Mouse (Mus musculus): ENCODE data around the gene Sugct.
"Not testable (repeated sequence)": the region's sequence is repeated elsewhere in the genome, so short reads cannot be mapped to it uniquely, and the experiment has no call there.

Gene Sugct

DNA sequence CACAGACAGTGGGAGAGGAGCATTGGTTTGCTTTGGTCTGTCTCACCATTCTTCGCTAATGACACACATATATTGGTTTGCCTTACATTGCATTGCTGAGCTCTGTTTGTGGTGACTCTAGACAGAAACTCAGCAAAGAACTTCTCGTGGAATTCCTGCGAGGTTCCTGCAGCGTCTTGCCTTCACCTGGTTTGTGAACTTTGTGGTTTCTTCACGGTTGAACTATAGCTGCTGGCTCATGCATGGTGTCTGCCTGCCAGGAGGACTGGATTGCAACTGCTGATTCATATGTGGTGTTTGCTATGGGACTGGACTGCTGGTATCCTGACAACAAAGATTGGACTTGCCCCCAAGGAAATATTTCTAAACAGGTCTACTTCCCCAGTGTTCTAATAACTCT is 91.6 kb downstream of the Sugct start:
- no peak for DNase-seq

DNA sequence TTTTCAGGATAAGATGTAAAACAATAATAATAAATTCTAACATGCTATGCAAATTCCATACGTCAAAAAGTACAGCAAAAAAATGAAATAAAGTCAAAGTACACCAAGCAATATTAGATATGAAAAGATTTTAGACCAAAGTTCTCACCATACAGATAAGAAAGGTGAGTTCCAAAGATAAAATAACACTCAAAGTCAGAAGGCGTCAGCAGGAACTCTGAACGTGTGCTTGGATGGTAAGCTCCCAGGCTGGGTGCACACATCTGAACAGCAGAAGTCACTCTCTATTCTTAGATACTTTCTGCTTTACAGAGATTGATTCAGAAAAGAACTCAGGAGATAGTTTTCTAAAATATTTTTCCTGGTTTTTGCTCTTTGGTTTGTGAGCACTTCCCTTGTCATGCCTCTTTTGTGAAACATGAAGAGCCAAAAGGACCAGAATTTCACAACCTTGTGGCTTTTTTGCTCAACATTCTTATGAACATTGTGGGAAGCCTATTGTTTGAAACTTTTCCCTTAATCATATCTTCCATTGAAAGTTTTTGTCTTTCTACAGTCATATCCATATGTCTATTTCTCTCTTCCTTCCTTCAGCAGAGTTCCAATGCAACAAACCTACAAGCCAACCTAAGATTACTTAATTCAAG is 110.0 kb downstream of the Sugct start:
- no peak for DNase-seq

DNA sequence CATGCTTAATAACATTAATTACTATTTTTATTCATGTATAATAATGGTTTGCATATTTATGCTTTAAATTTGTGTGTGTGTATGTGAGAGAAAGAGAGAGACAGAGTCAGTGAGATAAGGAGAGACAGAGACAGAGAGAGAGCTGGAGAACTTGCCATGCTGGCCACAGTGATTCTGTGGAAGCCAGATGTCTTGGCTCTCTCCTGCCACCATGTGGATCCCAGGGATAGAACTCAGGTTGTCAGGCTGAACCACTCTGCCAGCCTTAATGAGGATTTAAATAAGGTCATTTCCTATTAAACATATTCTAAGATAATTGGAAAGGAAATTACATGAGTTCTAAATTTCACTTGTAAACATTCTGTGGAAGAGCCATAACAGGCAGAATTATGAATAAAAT is 110.5 kb downstream of the Sugct start:
- DNase-seq = no peak

DNA sequence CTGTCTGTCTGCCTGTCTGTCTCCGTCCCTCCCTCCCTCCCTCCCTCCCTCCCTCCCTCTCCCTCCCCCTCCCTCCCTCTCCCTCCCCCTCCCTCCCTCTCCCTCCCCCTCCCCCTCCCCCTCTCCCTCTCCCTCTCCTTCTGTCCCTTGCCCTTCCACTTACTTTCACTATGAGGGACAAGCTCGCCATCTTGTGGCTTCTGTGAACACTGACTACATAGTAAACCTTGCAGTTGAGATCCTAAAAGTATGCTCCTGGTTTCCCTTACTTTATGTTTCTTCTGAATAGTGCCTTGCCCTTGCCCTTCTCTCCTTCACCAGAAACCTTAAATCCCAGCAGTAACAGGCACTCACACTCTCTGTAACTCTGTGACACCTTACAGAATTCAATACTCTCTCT is 113.7 kb downstream of the Sugct start:
- DNase-seq = peak; percentile 10

DNA sequence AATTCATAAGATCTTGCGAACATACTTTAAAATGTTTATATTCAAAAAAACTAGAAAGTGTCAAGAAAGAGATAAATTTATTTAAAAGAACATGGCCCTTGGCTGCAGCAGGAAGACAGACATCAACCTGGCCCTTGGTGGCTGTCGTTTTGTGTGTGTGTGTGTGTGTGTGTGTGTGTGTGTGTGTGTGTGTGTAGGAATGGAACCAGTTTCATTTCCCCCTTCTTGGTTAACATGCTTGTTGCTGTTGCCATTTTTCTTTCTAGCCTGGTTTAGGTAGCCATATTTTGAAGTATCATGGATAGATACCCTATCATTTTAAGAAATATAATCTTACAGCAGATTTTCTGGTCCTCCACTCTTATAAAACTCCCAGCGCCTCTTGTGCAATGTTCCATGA is 136.0 kb downstream of the Sugct start:
- DNase-seq = no peak

DNA sequence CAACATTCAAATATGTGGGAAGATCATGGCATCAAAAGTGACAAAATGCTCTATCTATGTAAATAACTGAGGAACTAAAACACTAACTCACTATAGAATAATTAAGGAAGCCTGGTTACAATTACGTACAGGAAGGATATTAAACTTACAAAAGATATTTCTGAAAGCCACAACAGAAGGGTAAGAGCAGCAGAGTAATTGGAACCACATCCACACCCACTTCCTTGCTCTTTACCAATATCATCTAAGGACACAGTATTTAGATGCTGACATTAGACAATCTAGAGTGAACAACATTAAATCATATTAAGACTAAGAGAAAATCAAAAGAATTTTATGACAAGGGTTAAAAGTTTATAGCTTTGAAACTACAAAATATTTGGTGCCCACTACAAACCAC is 159.0 kb downstream of the Sugct start:
- no peak for DNase-seq

DNA sequence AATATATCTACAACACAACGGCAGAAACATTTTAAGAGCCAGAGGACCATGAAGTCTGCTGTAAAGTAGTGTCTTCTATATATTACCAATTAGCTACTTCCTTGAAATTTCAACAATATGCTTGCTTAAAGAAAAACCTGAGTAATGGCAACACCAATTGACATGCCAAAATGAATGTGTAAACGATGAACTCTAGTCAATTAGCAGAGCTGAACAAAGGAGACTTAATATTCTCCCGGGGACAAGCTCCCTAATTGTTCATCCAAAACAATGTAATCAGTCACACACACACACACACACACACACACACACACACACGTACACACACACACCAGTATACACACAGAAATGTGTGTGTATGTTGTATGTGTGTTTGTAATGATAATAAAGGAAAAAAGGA is 160.5 kb downstream of the Sugct start:
- no peak for DNase-seq

DNA sequence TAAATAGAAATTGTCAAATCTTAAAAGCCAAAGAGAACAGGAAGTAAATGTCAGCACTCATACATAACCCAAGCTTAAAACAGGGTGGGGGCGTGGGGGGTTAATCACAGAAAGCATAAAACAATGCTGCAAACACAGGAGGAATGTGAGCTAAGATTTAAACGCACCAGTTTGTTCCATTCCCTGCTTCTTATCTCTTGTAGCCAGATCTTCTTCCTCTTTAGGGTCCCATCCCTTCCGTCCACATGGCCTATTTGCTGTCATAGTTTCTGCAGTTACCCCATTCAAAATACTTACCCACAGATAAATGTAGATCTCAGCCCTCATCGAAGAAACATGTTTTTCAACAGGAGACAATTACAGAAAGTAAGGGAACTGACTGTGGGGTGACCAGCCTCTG is 160.9 kb downstream of the Sugct start:
- no peak for DNase-seq

DNA sequence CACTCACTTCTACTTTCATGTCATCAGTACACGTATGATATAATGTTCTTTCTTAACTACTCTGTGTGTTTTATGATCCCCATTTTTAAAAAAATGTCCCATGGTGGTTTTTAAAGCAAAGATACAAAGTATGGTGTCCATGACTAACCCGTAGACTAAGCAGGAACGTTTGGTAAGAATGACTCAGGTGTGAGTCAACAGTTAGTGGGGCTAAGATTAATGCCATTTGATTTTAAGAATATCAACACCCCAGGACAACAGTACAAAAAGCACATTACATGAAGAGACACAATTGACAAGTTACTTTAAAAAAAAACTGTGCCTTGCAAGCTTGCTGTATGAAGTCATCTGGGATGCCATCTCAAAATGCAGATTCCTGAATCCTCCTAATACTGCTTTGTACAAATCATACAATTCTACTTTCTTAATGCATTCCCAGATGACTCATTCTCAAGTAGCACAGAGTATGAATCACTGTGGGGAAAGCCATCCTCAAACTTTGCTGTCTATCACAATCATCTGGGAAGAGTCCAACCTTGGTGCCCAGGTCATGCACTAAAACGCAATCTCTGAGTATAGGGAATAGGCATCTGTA is 184.1 kb downstream of the Sugct start:
- DNase-seq = no peak

DNA sequence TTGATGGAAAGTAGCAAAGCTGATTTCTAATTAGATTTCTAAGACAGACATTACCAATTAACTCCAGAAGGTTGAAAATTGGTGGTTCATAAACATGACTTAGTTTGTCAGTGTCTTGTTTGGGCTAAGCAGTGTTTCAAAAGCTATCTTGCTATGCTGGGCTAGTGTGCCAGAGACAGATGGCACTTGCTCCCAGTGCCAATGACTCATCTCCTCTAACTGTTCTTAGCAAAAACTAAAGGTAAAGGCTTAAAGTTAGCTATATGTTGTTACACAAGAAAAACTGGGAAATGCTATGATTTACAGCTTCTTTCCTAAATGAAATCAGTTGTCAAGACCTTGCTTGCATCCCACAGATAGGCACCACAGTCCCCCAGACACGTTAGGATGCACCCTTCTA is 200.4 kb downstream of the Sugct start:
- no peak for DNase-seq

DNA sequence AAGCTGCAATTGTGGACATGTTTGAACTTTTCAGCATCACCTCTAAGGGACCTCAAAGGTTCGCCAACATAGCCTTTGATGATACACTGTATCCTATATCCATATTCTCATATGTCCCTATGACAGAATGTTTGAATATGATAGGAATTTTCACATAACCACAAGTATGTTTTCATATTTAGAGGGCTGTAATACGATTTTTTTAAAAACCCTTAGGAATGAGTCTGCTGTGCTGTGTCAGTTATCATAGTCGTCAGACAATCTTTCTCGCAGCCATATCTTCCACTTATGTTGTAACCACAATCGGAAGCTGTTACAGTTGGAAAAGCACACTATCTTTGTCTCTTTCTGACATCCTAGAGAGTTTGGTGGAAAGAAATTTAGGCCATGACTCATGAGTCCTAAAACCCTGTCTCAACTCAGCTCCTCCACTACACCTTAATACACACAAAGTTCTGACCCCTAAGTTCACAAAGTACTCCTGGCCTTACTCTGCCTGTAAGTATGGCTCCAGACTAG is 201.2 kb downstream of the Sugct start:
- DNase-seq = no peak

DNA sequence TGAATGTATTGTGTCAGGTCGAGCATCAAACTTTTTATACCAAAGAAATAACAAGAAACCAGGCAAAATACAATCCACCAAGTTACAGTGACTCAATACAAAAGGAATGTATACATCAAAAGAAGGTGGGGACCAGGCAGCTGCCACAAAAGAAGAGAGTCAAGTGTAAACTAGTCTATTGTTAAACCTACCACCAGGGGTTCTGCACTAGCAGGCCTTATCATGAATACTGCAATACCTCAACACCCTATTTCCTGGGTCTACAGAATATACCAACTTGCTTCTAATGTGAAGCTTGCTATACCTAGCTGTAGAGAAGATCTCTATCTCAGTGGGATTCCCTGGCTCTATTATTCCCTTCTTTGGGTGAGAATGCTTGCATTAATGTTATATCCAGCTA is 237.4 kb downstream of the Sugct start:
- not testable (repeated sequence) for DNase-seq

DNA sequence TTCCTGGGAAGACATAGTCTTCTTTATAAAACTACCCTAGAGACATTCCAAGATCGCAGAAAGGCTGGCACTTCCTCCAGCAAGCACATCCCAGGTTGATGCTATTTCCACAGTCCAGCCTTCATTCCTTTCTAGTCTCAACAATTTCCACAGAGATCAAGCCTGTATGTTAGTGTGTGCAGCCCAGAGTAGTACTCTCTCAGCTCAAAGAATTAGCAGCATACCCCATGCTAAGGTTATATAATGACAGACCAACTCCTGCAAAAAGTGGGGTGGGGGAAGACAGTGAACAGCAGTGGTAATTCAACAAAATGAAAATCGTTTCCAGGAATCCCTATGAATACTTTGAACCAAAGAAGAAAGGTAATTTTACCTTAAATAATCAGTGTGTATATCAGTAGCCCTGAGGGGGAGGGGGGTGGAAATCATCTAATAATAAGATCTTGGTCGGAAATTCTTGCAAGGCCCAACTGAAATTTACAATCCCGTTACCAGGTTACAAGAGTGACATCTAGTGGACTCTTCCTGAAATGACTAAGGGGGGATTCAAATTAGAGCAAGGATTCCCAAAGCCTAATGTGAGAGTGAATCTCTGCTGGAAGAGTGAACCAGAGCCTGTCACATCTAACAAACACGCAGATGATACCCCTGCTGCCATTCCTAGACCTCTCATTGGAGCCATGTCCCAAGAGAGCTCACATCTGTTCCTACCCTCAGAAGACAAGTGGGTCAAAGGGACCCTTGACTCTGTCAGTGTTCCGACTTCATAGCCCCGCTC is 263.0 kb downstream of the Sugct start:
- DNase-seq = peak; percentile 5

DNA sequence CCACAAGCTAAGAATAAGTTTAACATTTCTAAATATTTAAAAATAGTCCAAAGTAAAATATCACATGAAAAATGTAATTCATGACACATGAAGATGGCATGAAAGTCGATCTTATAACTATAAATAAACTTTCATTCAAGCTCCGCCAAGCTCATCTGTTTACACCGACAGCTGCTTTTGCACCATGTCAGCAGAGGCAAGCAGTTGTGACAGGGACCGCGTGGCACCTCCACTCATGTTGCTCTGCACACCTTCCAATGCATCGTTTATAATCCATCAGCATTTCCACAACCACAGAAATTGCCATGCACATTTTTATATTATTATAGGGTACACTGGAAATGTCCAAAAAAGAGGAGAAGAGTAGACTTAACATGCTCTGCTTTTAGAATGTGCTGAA is 273.5 kb downstream of the Sugct start:
- DNase-seq = no peak

DNA sequence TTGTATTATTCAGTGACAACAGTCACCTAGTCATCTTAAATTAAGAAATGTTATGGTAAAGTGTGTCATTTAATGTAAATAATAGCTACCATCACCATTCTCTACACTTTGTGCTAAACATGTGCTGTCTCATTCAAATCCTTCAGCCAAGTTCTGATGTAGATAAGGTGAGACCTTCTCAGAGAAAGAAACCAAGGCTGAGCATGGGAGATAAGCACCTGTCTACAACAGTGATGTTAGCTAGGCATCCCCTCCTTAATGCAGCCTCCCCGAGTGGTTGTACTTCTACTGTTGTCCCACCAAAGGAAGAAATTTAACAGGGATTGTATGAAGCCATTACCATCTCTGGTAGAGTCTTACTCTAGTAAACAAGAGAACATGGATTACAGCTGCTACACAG is 274.8 kb downstream of the Sugct start:
- no peak for DNase-seq

DNA sequence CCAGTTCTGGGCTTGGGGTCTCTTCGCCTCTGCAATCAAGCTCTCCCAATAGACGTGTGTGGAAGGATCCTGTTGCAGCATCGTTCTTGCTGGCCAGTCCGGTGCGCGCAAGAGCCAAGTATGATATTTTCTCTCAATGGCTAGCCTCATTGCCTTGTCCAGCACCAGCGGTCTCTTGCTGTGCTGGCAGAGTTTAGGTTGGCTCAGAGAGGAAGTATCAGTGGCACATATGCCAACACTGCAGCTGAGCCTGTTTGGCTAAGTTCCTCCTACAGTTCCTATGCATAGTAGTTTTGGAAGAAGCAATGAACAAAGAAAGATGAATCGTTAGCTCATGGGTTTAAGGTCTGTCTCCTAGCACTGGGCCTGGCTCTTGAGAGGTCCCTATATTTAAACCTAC is 352.5 kb downstream of the Sugct start:
- no peak for DNase-seq

DNA sequence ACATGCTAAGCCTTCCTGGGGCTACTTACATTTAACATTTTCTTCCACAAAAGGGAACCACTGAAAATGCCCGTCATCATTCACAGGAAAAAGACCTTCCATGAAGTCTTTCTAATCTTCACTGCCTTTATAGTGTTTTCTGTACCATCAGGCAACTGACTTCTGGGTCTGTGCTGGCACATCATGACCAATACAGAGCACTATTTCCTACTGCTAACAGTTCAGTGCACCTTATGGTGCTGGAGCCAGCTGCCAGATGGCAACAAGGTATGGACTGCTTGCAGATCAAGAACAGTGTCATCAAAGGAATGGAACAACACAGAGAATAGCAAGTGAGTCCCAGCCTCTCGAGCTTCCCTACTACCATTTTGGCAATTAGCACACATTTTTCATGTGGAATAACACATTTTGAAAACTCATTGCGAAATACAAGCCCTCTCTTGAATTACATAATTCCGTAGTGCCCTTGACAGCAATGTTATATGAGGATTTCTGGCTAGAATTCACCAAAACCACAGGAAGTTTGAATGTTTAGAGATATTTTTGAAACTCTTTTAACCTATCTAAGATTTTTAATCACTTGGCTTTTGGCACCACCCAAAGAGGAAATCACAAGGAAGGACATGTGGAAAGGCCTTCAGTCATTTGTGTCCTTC is 359.3 kb downstream of the Sugct start:
- no peak for DNase-seq

DNA sequence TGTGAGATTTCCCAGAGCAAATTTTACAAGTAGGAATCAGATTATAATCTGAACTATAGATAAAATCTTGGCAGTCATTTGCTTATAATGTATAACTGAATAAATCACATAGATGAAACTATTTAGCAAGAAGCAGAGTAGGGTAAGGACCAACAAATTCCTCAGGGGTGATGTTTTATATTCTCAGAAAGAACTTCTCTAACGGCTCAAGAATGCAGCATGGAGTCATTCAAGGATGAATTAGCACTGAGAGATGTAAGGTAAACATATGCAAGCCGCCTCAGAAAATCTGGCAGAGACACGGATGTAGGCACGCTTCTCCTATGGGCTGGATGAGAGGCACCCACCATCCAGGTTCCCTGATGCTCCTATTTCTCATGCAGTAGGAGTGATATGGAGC is 368.5 kb downstream of the Sugct start:
- no peak for DNase-seq

DNA sequence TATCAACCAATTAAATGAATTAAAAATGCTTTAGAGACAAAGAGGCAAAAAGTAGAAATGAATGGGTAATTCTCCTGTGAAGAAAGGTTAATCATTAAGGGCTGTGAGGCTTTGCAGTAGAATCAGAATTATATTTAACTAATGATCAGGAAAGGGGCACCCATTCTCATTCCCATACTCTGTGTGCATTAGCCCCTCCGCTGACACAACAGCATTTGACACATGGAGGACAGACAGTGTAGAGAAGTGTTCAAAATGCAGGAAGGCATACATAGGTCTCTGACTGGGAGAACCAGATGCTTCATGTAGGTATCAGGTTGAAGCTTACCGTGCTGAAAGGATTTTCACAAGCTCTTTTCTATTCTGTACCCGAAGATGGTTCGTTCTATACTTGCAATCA is 393.8 kb downstream of the Sugct start:
- DNase-seq = no peak

DNA sequence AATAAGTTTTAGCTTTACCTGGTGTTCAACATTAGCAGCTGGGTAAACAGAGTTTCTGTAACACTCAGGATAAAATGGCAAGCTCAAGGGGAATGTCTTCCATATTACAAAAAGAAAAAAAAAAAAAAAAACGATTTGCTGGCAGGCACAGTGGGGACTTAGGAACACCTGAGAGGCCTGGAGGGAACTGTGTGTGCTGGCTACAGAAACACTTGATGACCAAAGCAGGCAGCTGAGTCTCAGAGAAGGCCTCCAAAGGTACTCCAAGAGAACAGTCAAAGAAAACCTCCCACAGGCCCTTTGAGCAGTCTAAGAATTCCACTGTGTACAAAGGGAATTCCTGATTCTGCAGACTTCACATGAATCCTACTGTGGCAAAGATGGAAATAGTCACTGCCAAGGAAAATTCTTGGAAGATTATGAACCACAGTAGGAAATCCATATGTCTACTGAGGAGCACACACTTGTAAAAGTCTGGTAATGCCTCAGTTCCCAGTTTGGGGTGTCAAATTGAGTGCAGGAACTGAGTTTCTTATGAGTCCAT is 397.8 kb downstream of the Sugct start:
- DNase-seq = no peak

DNA sequence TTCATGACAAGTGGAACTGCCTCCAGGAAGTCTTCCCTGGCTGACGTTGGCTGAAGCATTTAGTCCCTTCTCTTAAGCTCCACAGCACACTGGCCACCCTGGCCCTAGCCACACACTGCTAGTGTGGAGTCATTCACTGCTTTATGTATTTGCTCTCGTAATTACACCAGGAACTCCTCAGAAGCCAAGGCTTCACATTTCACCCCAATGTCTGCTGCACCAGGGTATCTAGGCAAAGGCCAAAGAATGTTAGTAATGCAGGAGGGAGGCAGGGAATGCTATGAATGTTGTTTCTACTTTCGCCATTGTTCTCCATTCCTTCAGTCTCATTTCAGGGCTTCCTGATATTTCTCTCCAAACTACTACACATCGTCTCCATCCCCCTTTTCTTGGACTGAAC is 398.4 kb downstream of the Sugct start:
- DNase-seq = no peak

DNA sequence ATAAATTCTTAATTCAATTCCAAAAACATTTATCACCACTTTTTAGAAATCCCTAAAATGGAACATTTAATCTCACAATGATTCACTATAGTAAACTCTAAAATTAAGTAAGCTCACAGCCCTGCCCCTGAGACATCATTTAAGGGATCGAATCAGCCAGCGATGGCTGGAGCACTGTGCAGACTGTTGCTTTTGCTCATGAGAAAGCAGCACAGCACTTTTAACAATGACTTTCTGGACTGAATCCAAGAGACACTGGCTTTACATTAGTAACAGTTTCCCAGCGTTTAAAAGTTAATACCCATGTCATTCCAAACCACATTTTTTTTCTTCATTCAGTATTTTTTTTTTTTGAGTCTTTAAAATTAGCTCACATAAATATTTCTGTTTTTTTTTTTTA is 398.9 kb downstream of the Sugct start:
- DNase-seq = no peak

DNA sequence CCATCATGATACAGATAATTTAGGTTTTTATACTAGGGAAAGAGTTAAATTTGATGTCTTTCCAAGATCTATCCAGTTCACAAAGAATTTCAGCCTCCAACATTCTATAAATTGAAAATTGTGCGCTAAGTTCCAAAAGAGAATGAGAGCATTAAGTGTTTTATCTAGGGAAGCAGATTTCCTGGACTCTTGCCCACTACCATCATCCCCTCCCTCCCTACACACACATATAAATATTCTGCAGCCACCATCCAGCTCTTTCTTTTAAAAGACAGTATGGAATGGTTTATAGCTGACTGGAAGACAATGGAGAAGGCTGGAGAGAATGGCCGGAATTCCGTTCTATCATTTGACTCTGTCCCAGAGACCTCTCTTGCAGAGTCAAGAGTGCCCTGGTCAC is 404.3 kb downstream of the Sugct start:
- no peak for DNase-seq

All from right cerebral cortex, postnatal 25 days (tissue).